Mouse (Mus musculus) erythroblast, embryonic 14.5 days (primary cell): ENCODE data around the gene Map3k3. TPM values are rescaled to one million over a fixed set of nuclear protein-coding genes. Genes with fewer than 3 reads are reported as not detected.
A peak's percentile ranks its signal among the peaks of the same experiment; 100 is the strongest.

Experiments
- H3K27me3 ChIP-seq: 2 replicates; pipeline ENCODE4 v1.6.1; 2012; ENCODE audit warnings: inconsistent platforms; ENCODE audit not compliant: control insufficient read depth
- H3K36me3 ChIP-seq: 2 replicates; pipeline ENCODE4 v1.6.1; 2012; ENCODE audit warnings: mild to moderate bottlenecking, inconsistent platforms; ENCODE audit not compliant: control insufficient read depth
- H3K4me1 ChIP-seq: 2 replicates; pipeline ENCODE4 v1.6.1; 2012; ENCODE audit warnings: inconsistent platforms; ENCODE audit not compliant: control insufficient read depth
- H3K4me3 ChIP-seq: replicated peaks from 2 replicates; pipeline ENCODE3; 2012; ENCODE audit warnings: moderate library complexity, mild to moderate bottlenecking, inconsistent platforms
- H3K9me3 ChIP-seq: 2 replicates; pipeline ENCODE4 v1.6.1; 2012; ENCODE audit warnings: low read length, inconsistent platforms, mixed read lengths; ENCODE audit not compliant: control insufficient read depth
- GATA1 ChIP-seq: IDR thresholded peaks from 2 replicates; pipeline ENCODE4 v1.6.1; 2012; ENCODE audit warnings: low read length, inconsistent platforms, mixed read lengths
- TAL1 ChIP-seq: IDR thresholded peaks from 3 replicates; pipeline ENCODE4 v1.6.1; 2012; ENCODE audit warnings: low read length, inconsistent platforms, mixed read lengths
- polyA plus RNA-seq: library from polyadenylated mRNA; stranded (reverse); fragments of >175 nt; gene quantifications from 2 replicates; pipeline ENCODE4 v1.2.3, GENCODE M21; 2012

The Map3k3 gene
- polyA plus RNA-seq, 1 experiment: 0.05 TPM

- Histone ChIP-seq H3K36me3 (peaks cover 23% of the 10 kb centered on the region), H3K4me1 (peaks cover 20% of the 10 kb centered on the region)
These were observed 71.3 kb downstream of the Map3k3 start for GRCm38 (mm10) chr11:106155761-106156160.

DNA sequence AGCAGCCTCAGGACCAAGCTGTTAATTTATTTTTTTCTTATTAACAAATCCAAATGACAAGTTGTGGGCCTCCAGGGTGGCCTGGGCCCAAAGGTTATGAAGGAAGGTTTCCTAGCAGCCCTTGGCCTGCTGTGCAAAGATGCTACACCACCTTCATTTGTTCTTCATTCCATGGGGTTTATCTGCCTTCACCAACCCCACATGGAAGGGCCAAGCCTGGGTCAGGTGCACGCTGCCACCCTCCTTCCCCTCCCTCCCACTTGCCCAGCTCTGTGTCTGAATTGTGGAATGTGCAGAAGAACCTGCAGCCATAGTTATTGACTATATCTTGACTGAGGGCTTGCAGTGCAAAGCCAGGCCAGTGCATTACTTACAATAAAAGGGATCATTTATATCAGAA lies 71.8 kb downstream of the Map3k3 start:
- H3K4me1 ChIP-seq: peaks cover 25% of the 10 kb centered on the region
- TF ChIP-seq TAL1: no peak
- TF ChIP-seq GATA1: no peak

More at GRCm38 (mm10) chr11:106155761-106156160, 71.3 kb downstream of the Map3k3 start:
- Histone ChIP-seq H3K9me3 (no peaks in the 10 kb centered on the region), H3K4me3 (no peak overlapping the region), H3K27me3 (peaks cover 31% of the 10 kb centered on the region)
- TF ChIP-seq TAL1: no peak

DNA sequence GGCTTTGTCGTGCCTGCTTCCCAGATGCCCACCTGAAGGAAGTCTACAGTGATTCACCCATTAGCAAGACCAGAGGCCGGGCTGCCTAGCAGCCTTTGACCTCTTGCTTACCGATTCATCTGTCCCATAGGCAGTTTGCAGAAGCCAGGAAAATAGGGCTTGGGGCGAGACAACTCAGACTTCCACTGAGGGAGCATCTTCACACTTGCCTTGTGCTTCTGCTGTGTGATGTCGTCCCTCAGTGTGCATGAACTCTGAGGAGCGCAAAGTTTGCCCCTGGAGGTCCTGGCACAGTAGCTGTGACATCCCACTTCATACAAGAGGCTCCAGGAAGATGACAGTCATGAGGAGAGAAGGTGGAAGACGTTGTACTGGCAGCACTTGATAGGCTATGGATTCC lies 72.7 kb downstream of the Map3k3 start:
- H3K27me3 ChIP-seq: peaks cover 40% of the 10 kb centered on the region
- no peaks in the 10 kb centered on the region for H3K9me3 ChIP-seq
- H3K4me1 ChIP-seq: peaks cover 26% of the 10 kb centered on the region
- TF ChIP-seq GATA1 (no peak), TAL1 (no peak)
- H3K4me3 ChIP-seq: no peak overlapping the region
- H3K36me3 ChIP-seq: peaks cover 13% of the 10 kb centered on the region

More for the DNA sequence above, 71.8 kb downstream of the Map3k3 start:
- Histone ChIP-seq H3K27me3 (peaks cover 36% of the 10 kb centered on the region), H3K9me3 (no peaks in the 10 kb centered on the region), H3K36me3 (peaks cover 18% of the 10 kb centered on the region), H3K4me3 (no peak overlapping the region)

- no peaks in the 10 kb centered on the region for H3K9me3 ChIP-seq
- TF ChIP-seq TAL1 (no peak; the same call in 2 of the 3 replicates), GATA1 (no peak)
- no peak overlapping the region for H3K4me3 ChIP-seq
- peaks cover 12% of the 10 kb centered on the region for H3K36me3 ChIP-seq
- H3K4me1 ChIP-seq: peaks cover 26% of the 10 kb centered on the region
- H3K27me3 ChIP-seq: peaks cover 41% of the 10 kb centered on the region
These were observed 73.9 kb downstream of the Map3k3 start for GRCm38 (mm10) chr11:106158081-106158929.

DNA sequence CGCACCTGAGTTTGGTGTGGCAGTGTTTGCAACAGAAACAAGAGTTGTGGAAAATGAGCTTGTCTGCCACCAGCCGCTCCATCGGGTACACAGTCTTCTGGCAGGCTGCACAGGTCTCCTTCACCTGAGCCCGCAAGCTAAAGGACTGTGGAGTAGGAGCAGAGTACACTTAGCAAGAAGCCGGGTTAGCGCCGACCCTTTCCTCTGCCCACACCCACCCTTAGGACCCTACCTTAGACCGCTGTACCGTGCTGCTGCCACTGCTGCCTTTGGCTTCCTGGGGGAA lies 74.5 kb downstream of the Map3k3 start:
- Histone ChIP-seq H3K9me3 (no peaks in the 10 kb centered on the region), H3K27me3 (peaks cover 41% of the 10 kb centered on the region), H3K36me3 (peaks cover 17% of the 10 kb centered on the region), H3K4me1 (peaks cover 26% of the 10 kb centered on the region), H3K4me3 (peak overlapping the region; percentile 71)
- TF ChIP-seq GATA1: no peak
- TF ChIP-seq TAL1: no peak

DNA sequence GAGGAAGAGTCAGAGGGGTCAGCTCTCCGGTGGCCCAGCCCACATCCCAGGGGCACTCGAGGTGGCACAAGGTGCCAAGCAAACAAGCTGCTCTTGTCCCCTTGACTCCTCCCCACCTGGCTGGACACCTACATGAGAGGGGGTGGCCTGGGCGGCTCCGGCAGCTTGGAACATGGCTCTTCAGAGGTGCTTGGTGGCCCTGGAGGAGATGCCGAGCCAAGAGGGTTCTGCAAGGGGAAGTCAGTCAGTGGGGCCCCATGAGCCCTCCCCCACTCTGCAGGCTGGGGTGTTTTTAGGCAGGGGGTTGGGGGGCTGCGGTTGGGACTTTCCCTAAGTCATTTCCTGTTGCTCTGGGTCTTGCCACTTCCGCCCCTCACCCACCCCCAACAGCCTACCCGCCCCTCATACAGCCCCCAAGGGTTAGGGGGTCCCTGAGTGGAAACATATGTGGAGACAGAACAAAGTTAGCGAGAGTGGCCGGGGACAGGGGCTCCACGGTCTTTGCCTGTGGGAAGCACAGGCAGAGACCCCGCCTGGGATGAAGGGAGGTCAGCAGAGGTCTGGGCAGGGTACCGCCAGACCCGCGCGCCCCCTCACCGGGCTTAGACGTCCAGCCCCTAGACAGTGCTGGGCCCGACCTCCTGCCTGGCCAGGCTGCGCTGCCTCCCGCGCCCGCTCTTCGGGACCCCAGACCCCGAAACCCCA lies 75.0 kb downstream of the Map3k3 start:
- TF ChIP-seq TAL1: no peak
- no peak for TF ChIP-seq GATA1
- peaks cover 26% of the 10 kb centered on the region for H3K4me1 ChIP-seq
- peaks cover 18% of the 10 kb centered on the region for H3K36me3 ChIP-seq
- no peaks in the 10 kb centered on the region for H3K9me3 ChIP-seq
- H3K27me3 ChIP-seq: peaks cover 41% of the 10 kb centered on the region
- peak overlapping the region; percentile 71 for H3K4me3 ChIP-seq

GRCm38 (mm10) chr11:106159921-106160840 lies 75.8 kb downstream of the Map3k3 start:
- H3K4me3 ChIP-seq: peak overlapping the region; percentile 71
- H3K36me3 ChIP-seq: peaks cover 26% of the 10 kb centered on the region
- peaks cover 26% of the 10 kb centered on the region for H3K4me1 ChIP-seq
- TF ChIP-seq GATA1 (no peak), TAL1 (no peak)
- H3K27me3 ChIP-seq: peaks cover 41% of the 10 kb centered on the region
- H3K9me3 ChIP-seq: no peaks in the 10 kb centered on the region

DNA sequence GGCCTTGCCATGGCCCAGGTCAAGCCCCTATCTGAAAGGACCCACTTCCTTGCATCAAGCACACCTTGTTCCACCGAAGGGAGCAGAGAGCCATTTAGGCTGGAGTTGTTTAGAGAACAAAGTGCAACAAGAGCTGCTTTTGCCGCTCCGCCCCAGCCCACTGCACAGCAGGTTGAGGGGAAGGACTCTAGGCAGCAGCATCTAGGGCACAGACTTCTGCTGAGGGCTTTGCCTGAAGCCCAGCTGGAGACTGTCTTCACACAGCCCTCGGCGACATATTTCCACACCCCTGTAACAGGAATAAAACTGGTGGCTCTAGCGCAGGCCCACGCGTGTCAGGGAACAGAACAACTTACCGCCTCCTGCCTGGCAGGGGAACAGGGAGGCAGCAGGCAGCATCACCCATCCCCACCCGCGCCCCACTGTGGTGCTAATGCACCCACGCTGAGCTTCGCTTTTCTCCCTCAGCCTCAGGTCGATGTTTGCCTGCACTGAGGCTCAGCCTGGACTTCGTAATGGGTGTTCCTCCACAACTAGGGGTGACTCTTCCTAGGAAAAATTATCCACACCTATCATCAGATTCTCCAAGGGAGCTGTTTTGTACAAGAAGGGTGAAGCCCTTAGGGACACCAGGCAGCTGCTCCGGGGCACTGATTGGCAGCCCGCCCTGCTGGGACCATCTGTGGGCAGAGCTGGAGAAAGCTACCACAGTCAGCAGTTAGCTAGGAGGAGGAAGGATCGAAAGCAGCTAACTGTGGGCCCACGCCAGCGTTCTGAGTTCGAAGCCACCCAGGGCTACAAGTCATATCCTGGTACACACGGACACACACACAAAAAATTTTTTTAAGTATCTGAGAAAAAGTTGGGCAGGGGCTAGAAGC lies 76.7 kb downstream of the Map3k3 start, which contains the start of the genes Gm10840 and Limd2:
Gene Gm10840, plus strand, starts transcription at position 10 of the 881 bp plus-strand sequence.
Gene Limd2, minus strand, starts transcription at position 20 of the 881 bp plus-strand sequence.
- peaks cover 41% of the 10 kb centered on the region for H3K27me3 ChIP-seq
- peak within 1 kb of the TSS; percentile 71 for H3K4me3 ChIP-seq
- TF ChIP-seq GATA1: no peak
- no peak for TF ChIP-seq TAL1
- no peaks in the 10 kb centered on the region for H3K9me3 ChIP-seq
- peaks cover 26% of the 10 kb centered on the region for H3K4me1 ChIP-seq
- H3K36me3 ChIP-seq: peaks cover 32% of the 10 kb centered on the region
